Mouse (Mus musculus) lung, postnatal 0 days (tissue): Measurements from ENCODE around the gene Lsg1.

Experiments
- CTCF ChIP-seq: IDR thresholded peaks from 2 replicates; pipeline ENCODE4 v1.5.1; 2016; ENCODE audit warnings: antibody characterized with exemption, mild to moderate bottlenecking
- EP300 ChIP-seq: IDR thresholded peaks from 2 replicates; pipeline ENCODE4 v1.6.1; 2016; ENCODE audit warnings: antibody characterized with exemption, mild to moderate bottlenecking, control low read depth

DNA sequence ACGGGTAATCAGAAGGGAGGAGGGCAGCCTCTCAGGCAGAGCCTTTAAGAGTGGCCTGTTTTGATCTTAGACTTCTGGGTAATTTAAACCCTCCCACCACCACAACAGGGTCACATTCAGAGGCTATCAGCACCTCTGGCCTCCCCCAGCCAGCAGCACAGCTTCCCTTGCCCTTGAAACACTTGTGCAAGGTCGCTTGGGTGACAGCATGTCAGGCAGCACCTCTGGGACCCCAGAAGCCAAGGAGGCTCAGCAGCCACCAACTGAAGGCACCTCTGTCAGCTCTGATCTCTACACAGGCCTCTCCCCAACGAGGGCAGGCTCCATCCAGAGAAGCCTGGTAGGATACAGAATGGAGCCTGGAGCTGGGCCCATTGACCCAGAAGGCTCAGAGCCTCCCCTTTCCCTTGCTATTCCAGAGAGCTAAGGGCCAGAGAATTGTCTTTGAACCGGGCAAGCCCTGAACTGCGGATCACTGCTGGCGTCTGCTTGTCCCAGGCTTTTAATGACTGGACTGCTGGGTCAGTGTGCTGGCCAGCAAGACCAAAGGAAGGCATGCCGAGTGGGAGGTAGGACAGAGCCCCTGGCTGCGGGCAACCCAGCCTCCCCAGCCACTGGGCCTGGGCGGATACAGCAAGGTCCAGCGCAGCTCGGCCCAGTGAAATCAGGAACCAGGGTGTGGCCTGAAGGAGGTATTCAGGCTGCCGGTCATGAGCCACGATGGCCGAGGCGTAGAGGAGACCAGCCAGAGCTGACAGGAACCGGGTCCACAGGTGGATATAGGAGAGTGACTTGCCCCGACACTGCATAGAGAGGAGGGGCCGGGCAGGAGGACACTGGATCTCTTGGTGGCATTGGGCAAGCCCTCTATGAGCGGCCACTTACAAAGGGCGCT lies 47.0 kb downstream of the Lsg1 start:
- TF ChIP-seq EP300 (no peak), CTCF (no peak)
